Mouse (Mus musculus) inflammation-experienced regulatory T-cells, adult 6 months (primary cell): ENCODE measurements around the gene Gm28635. TPM values are rescaled to one million over a fixed set of nuclear protein-coding genes. Genes with fewer than 3 reads are reported as not detected.

ENCODE experiments used
- ATAC-seq: one replicate; pipeline ENCODE4 v1.8.0; 2017
- polyA plus RNA-seq, 3 experiments: library from polyadenylated mRNA; unstranded; fragments of 100-300 nt; shearing (Covaris generic); gene quantifications; one replicate each; pipeline ENCODE4 v1.2.1; 2017

The Gm28635 gene
- polyA plus RNA-seq, result not detected

GRCm38 (mm10) chr2:84677968-84678880 lies at the start of gene Gm28635, which contains the start of gene Med19:
Gene Gm28635 (minus strand): TSS chr2:84678041.
Gene Med19 (plus strand): TSS chr2:84678402.
- peak; percentile 98 for ATAC-seq

DNA sequence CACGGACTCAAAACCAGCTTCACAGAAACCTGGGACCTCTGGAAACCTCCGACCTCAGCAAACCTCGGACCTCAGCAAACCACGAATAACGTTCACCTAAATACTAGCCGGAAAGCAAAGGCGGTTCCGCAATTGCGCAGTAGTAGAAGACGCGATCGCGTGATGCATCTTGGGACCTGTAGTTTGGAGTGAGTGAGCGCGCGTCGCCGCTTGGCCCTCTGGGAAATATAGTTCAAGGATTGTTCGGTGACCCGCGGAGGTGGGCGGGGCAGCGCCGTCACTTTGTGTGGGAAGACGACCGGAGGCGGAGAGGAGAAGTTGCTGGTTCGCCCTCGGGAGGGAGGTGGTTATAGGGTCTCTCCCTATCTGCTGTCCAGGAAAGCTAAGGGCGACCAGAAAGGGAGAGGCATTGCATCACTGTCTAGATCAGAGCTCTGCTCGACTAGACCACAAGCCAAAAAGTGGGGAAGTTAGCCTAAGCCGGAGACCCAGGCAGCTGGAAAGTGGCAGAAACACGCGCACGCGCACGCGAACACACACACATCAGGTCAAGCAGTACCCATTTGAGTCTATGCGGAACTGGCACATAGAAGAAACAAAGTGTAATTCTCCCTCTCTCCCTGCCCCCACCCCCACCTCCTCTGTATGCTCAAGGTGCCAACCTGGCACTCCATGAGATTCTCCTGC lies 49.5 kb upstream of the Gm28635 start, which contains the start of gene Clp1:
Clp1 (minus strand) TSS at position 179 of the 687 bp plus-strand sequence.
- ATAC-seq, result peak; percentile 98

GRCm38 (mm10) chr2:84726716-84727115 lies 48.9 kb upstream of the Gm28635 start:
- no peak for ATAC-seq

DNA sequence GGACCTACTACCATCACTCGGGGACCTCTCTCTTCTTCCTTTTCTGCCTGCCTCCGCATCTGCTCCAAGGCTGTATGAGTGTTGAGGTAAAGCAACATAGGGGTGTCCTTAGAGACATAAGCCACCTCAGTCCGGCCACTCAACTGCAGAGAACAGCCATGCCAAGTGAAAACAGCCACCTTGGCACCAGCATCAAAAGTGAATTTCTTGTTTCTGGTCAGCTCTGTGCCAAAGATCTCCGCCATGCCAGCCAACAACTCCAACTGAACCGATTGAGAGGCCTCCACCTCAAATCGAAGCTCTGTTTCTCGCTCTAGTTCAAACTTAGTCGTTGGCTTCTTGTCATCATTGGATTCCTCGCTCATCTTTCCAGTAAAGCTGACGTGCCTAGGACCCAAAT lies 47.9 kb upstream of the Gm28635 start:
- ATAC-seq, result no peak

GRCm38 (mm10) chr2:84723856-84724255 lies 46.0 kb upstream of the Gm28635 start:
- no peak for ATAC-seq

- no peak for ATAC-seq
These were observed 43.3 kb upstream of the Gm28635 start for GRCm38 (mm10) chr2:84721182-84721581.

GRCm38 (mm10) chr2:84720718-84721117 lies 42.9 kb upstream of the Gm28635 start:
- no peak for ATAC-seq

DNA sequence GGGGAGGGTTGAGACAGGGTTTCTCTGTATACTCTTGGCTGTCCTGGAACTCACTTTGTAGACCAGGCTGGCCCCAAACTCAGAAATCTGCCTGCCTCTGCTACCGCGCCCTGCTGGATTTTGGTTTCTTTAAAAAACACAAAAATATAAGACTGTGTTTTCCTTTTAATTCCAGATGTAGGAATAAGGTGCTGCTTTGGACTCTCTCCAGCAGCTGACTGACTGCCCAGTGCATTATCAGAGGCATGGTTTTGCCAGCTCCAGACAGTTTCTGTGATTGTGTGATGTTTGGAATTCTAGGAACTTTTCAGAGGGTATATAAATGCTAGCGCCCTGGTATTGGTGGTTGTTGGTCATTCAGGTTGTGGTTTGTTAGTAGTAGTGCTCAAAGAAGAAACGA lies 39.5 kb upstream of the Gm28635 start:
- no peak for ATAC-seq

- no peak for ATAC-seq
These were observed 38.8 kb upstream of the Gm28635 start for GRCm38 (mm10) chr2:84716423-84717355.

DNA sequence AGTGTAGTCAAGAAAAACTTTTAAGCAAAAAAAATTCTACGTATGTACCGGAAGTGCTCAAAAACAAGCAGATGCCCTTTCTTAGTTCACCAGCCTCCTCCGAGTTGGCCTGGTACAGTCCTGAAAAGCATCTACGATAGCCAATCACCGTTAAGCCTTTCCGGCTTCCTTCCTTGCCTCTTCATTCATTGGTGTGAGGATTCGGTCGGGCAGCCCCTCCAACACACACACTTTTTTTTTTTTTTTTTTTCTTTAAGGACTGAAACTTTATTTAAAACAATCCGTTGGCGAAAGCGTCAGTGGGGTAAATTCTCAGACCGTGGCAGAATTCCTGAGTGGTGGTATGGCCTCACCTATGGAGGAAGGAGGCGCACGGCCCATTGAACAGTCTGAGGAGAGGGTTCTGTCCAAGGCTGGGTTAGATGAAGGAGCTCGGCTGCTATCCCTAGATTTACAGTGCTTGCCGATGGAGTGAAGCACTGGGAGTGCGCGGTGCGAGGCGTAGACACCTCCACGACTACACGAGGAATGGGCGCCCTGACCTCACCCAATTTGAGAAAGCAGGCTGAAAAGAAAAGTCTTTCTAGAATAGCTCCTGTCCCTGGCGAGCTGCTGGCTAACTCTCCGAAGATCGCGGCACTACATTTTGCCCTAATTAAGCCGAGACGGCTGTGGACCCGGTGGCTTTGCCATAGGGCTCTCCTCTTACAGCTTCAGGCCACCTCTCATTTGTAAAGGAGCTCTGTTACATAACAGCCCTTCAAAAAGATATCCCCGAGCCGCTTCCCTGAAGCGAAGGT lies 37.9 kb upstream of the Gm28635 start:
- ATAC-seq, result peak; percentile 88

GRCm38 (mm10) chr2:84714811-84715561 lies 37.1 kb upstream of the Gm28635 start, which contains the start of gene Zdhhc5:
Gene Zdhhc5 (minus strand): TSS chr2:84715180.
- ATAC-seq, result peak; percentile 68

DNA sequence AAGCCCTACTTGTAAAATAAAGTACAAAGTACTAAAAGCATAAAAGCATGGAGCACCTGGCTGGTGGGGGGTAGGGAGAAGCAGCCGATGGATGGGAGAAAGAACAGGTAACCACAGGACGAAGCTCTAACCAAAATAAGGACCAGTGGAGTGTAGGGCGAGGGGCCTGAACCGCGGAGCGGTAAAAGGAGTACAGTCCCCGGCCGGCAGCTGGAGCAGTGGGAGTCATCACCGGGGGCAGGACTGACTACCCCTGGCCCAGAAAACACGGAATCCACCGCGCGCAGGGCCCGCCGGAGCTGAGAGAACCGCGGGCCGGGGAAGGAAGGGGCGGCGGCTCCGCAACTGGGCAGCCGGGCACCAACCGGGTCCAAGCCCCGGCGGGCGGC lies 36.6 kb upstream of the Gm28635 start:
- ATAC-seq, result no peak

- ATAC-seq, result no peak
These were observed 34.1 kb upstream of the Gm28635 start for GRCm38 (mm10) chr2:84711898-84712297.

GRCm38 (mm10) chr2:84707523-84707922 lies 29.7 kb upstream of the Gm28635 start:
- ATAC-seq, result no peak

DNA sequence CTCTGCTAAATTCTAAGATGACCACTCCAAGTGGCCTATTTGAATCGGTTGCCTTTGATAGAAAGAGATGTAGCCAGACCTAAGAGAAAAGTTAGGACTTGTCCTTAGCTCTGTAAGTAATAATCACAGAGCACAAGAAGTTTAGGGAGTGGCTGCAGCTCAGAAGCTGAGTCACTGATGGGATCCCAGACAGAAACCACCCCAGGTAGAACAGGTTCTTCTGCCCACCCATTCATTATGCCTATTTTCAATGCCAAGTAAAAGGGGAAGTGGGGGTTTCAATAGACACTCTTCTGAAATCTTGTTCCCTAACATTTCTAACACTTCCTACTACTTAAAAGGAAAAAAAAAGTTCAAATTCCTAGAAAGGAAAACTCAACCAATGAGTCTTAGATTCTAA lies 27.5 kb upstream of the Gm28635 start:
- no peak for ATAC-seq

DNA sequence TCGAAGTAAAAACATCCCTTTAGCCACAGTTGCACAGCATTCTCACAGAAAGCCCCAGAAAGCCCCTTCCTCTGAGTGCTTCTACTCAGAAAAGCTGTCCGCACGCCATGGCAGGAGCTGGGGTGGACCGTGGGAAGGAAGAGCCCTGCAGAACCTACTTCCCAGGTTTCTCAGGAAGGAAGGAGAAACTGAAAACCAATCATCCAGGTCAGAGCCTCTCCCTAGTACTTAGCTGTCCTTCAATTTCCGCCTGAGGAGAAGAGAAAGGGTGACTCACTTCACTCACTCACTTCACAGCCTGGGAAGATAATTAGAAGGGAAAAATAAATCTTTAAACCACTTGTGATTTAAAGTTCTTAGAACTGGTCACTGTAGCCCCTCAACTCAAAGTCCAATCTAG lies 26.5 kb upstream of the Gm28635 start:
- no peak for ATAC-seq

DNA sequence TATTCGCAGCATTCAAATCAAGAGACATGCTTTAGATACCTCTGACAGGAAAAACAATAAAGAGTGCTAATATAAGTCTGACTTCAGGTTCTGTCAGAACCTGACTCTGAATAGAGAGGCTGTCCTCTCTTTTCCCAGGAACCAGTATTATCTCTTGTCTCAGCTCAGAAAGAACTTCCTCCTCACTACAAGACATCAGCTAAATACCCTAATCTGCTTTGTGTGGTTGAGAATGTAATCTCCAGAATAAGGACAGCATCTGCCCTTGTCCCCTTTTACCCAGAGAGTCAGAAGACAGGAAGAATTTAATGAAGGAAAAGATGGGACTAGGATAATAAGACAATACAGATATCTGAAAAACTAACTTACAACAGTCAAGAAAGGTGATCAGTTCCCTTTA lies 25.7 kb upstream of the Gm28635 start:
- ATAC-seq, result no peak

GRCm38 (mm10) chr2:84695007-84695695 lies 17.3 kb upstream of the Gm28635 start:
- ATAC-seq, result no peak

- no peak for ATAC-seq
These were observed 12.2 kb upstream of the Gm28635 start for GRCm38 (mm10) chr2:84690050-84690449.
